Mouse (Mus musculus) forebrain, embryonic 11.5 days (tissue): ENCODE results near the gene Pnkp. TPM values are rescaled to one million over a fixed set of nuclear protein-coding genes. Genes with fewer than 3 reads are reported as not detected.

Source experiments
- ATAC-seq: fragments of 200-750 bp; cut with Nextera tagmentation; replicated peaks from 2 replicates; pipeline ENCODE4 v1.8.0; 2017; ENCODE audit warnings: moderate TSS enrichment; ENCODE audit not compliant: low FRiP score
- DNase-seq: peaks from one replicate; pipeline ENCODE4 v3.0.0-alpha.2; 2017; ENCODE audit warnings: low spot score
- H3K27ac ChIP-seq: fragments of 300-500 bp; sonication (generic); 2 replicates; pipeline ENCODE4 v1.5.1; 2014; ENCODE audit warnings: low read depth, low read length
- H3K27me3 ChIP-seq: fragments of 300-500 bp; sonication (generic); 2 replicates; pipeline ENCODE4 v1.6.1; 2014; ENCODE audit warnings: mild to moderate bottlenecking, low read length, mixed read lengths; ENCODE audit not compliant: control insufficient read depth, insufficient read depth
- H3K36me3 ChIP-seq: fragments of 300-500 bp; sonication (generic); 2 replicates; pipeline ENCODE4 v1.6.1; 2014; ENCODE audit warnings: mild to moderate bottlenecking, low read length, moderate library complexity, mixed read lengths; ENCODE audit not compliant: control insufficient read depth, insufficient read depth
- H3K4me1 ChIP-seq: fragments of 300-500 bp; sonication (generic); replicated peaks from 2 replicates; pipeline ENCODE4 v1.6.1; 2014; ENCODE audit warnings: low read length, mixed read lengths; ENCODE audit not compliant: control insufficient read depth, insufficient read depth
- H3K4me2 ChIP-seq: fragments of 300-500 bp; sonication (generic); 2 replicates; pipeline ENCODE4 v1.6.1; 2014; ENCODE audit warnings: low read depth, mild to moderate bottlenecking, low read length, moderate library complexity, mixed read lengths; ENCODE audit not compliant: severe bottlenecking
- H3K4me3 ChIP-seq: fragments of 300-500 bp; sonication (generic); 2 replicates; pipeline ENCODE4 v1.5.1; 2014; ENCODE audit warnings: low read depth, low read length
- H3K9ac ChIP-seq: fragments of 300-500 bp; sonication (generic); 2 replicates; pipeline ENCODE4 v1.6.1; 2014; ENCODE audit warnings: low read length
- H3K9me3 ChIP-seq: fragments of 300-500 bp; sonication (generic); 2 replicates; pipeline ENCODE4 v1.6.1; 2016; ENCODE audit warnings: low read length, mixed read lengths; ENCODE audit not compliant: control insufficient read depth
- WGBS: fragments of 180-500 bp; shearing (Covaris S2); extraction: QIAGEN DNeasy Blood & Tissue Kit; methylation state at CpG from one replicate; pipeline ENCODE4 v1.1.7; 2014; 5-methylcytosine and 5-hydroxymethylcytosine counted together
- polyA plus RNA-seq: library from polyadenylated mRNA; unstranded; fragments of >200 nt; fragmentation: Nextera tagmentation; extraction: Ambion mirVana; gene quantifications from 2 replicates; pipeline ENCODE4 v1.2.1, GENCODE M21; 2014

The Pnkp gene
- polyA plus RNA-seq, 1 experiment from 2014 or later = 32.1 TPM

- ATAC-seq = no peak
- 90% methylated on average over 36 of the region's 36 CpGs for WGBS
- Histone ChIP-seq H3K36me3 (no peaks in the 10 kb centered on the region), H3K9me3 (no peaks in the 10 kb centered on the region), H3K27me3 (no peaks in the 10 kb centered on the region), H3K27ac (no peak overlapping the region), H3K4me2 (no peak overlapping the region), H3K9ac (no peak overlapping the region), H3K4me3 (no peak overlapping the region), H3K4me1 (peaks cover 25% of the 10 kb centered on the region)
- DNase-seq = no peak
Observed at GRCm38 (mm10) chr7:44852259-44853027, 4.5 kb upstream of the Pnkp start.

- WGBS = 98% methylated on average over 2 of the region's 2 CpGs
- no peaks in the 10 kb centered on the region for H3K9me3 ChIP-seq
- no peak for ATAC-seq
- no peak overlapping the region for H3K4me2 ChIP-seq
- no peak overlapping the region for H3K4me3 ChIP-seq
- DNase-seq = no peak
- no peaks in the 10 kb centered on the region for H3K36me3 ChIP-seq
- H3K27ac ChIP-seq = no peak overlapping the region
- no peak overlapping the region for H3K9ac ChIP-seq
- H3K4me1 ChIP-seq = peaks cover 25% of the 10 kb centered on the region
- H3K27me3 ChIP-seq = no peaks in the 10 kb centered on the region
Observed at GRCm38 (mm10) chr7:44853065-44853464, 3.9 kb upstream of the Pnkp start.

GRCm38 (mm10) chr7:44853596-44854355, 3.2 kb upstream of the Pnkp start:
- no peaks in the 10 kb centered on the region for H3K27me3 ChIP-seq
- H3K9me3 ChIP-seq = no peaks in the 10 kb centered on the region
- peak overlapping the region; percentile 70 for H3K9ac ChIP-seq
- no peak for DNase-seq
- peak overlapping the region; percentile 94 for H3K4me2 ChIP-seq
- peak overlapping the region; percentile 86 for H3K27ac ChIP-seq
- ATAC-seq = peak; percentile 3; the same call in 1 of the 2 replicates
- WGBS = 36% methylated on average over 26 of the region's 26 CpGs
- H3K4me1 ChIP-seq = peaks cover 28% of the 10 kb centered on the region
- H3K36me3 ChIP-seq = no peaks in the 10 kb centered on the region
- peak overlapping the region; percentile 44 for H3K4me3 ChIP-seq

- Histone ChIP-seq H3K4me1 (peaks cover 28% of the 10 kb centered on the region), H3K36me3 (no peaks in the 10 kb centered on the region), H3K27me3 (no peaks in the 10 kb centered on the region), H3K9me3 (no peaks in the 10 kb centered on the region), H3K4me2 (peak overlapping the region; percentile 94), H3K4me3 (peak overlapping the region; percentile 44), H3K27ac (peak overlapping the region; percentile 86), H3K9ac (peak overlapping the region; percentile 70)
- peak; percentile 86 for DNase-seq
- 3% methylated on average over 45 of the region's 45 CpGs for WGBS
- ATAC-seq = peak; percentile 14; the same call in 1 of the 2 replicates
Observed at GRCm38 (mm10) chr7:44854356-44855031, 2.4 kb upstream of the Pnkp start.

DNA sequence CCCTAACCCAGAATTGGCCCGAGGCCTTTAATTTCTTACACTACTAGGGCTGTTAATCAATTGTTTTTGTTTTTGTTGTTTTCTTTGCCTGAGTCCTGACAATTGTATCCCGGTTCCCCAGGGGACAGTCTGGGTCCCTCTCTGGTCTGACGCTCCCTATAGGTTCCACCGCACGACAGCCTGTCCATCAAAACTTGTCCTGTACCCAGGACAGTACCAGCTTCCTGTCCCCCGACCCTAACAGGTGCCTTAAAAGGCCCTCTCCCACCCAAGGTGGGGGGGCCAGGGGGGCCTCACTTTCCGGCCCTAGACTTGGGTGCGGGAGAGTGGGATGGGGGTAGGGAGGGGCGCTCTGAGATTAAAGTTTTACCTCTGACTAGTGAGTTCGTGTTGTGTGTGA, 1.9 kb upstream of the Pnkp start:
- Histone ChIP-seq H3K4me1 (peaks cover 28% of the 10 kb centered on the region), H3K4me2 (peak overlapping the region; percentile 94), H3K4me3 (peak overlapping the region; percentile 44), H3K27me3 (no peaks in the 10 kb centered on the region), H3K9ac (peak overlapping the region; percentile 70), H3K27ac (peak overlapping the region; percentile 86), H3K36me3 (no peaks in the 10 kb centered on the region), H3K9me3 (no peaks in the 10 kb centered on the region)
- WGBS = 39% methylated on average over 10 of the region's 10 CpGs
- ATAC-seq = no peak
- DNase-seq = no peak

GRCm38 (mm10) chr7:44856265-44856916, 548 bp upstream of the Pnkp start:
- peak overlapping the region; percentile 50 for H3K4me3 ChIP-seq
- H3K9ac ChIP-seq = peak overlapping the region; percentile 67; the same call in 1 of the 2 replicates
- no peaks in the 10 kb centered on the region for H3K36me3 ChIP-seq
- WGBS = 65% methylated on average over 9 of the region's 9 CpGs
- peaks cover 21% of the 10 kb centered on the region for H3K4me1 ChIP-seq
- H3K4me2 ChIP-seq = peak overlapping the region; percentile 93
- ATAC-seq = no peak
- no peak for DNase-seq
- no peaks in the 10 kb centered on the region for H3K9me3 ChIP-seq
- H3K27ac ChIP-seq = peak overlapping the region; percentile 65; the same call in 1 of the 2 replicates
- H3K27me3 ChIP-seq = no peaks in the 10 kb centered on the region

GRCm38 (mm10) chr7:44857905-44858304, 966 bp downstream of the Pnkp start:
- no peak for ATAC-seq
- H3K9me3 ChIP-seq = no peaks in the 10 kb centered on the region
- WGBS = 30% methylated on average over 8 of the region's 8 CpGs
- peak overlapping the region; percentile 93 for H3K4me2 ChIP-seq
- H3K9ac ChIP-seq = peak overlapping the region; percentile 67
- H3K4me3 ChIP-seq = peak overlapping the region; percentile 50
- H3K4me1 ChIP-seq = peaks cover 21% of the 10 kb centered on the region
- H3K36me3 ChIP-seq = peaks cover under 1% of the 10 kb centered on the region; the same call in 1 of the 2 replicates
- no peak overlapping the region for H3K27ac ChIP-seq
- DNase-seq = no peak
- H3K27me3 ChIP-seq = no peaks in the 10 kb centered on the region

DNA sequence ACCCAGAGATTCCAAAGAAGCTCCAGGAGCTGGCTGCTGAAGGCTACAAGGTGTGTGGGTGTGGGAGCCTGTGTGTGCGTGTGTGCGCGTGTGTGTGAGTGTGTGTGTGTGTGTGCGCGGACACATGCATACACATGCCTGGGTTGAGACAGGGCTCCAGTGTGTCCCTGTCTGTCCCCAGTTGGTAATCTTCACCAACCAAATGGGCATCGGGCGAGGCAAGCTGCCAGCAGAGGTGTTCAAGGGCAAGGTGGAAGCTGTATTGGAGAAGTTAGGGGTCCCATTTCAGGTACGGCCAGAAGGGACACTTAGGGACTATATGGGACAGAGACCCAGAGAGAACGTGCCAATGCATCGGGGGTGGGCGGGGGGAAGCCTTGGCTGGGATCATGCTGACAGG, 3.0 kb downstream of the Pnkp start:
- no peak overlapping the region for H3K4me3 ChIP-seq
- WGBS = 92% methylated on average over 11 of the region's 11 CpGs

More for the DNA sequence above, 3.0 kb downstream of the Pnkp start:
- Histone ChIP-seq H3K9me3 (no peaks in the 10 kb centered on the region), H3K27ac (no peak overlapping the region), H3K4me1 (peaks cover 11% of the 10 kb centered on the region), H3K9ac (no peak overlapping the region), H3K4me2 (no peak overlapping the region), H3K27me3 (no peaks in the 10 kb centered on the region), H3K36me3 (peaks cover 20% of the 10 kb centered on the region)
- ATAC-seq (no peak), DNase-seq (no peak)
